Mouse (Mus musculus): ENCODE results near the gene Ryr2. TPM values are rescaled to one million over a fixed set of nuclear protein-coding genes. Genes with fewer than 3 reads are reported as not detected.

The Ryr2 gene
- 9.9 and 11.0 TPM in 2 replicates for polyA plus RNA-seq (2012; rRNA removed)

GRCm38 (mm10) chr13:12106662-12107632 is at the start of gene Ryr2:
Gene Ryr2 (minus strand): TSS chr13:12106945.

Other genes starting within 250 kb of the Ryr2 start
- gene Mtr, start 151.2 kb upstream of the Ryr2 start, polyA plus RNA-seq (2012; rRNA removed): 8.2 and 8.9 TPM in 2 replicates
- 3.3 and 24.0 TPM in 2 replicates for gene Actn2, start 233.8 kb upstream of the Ryr2 start, polyA plus RNA-seq (2012; rRNA removed)

Measured in central nervous system, embryonic 14 days (tissue).